Mouse (Mus musculus) heart, postnatal 0 days (tissue): ENCODE results near the gene Btnl10. TPM values are rescaled to one million over a fixed set of nuclear protein-coding genes. Genes with fewer than 3 reads are reported as not detected.

Experiments
- ATAC-seq: fragments of 200-750 bp; cut with Nextera tagmentation; 2 replicates; pipeline ENCODE4 v1.8.0; 2017; ENCODE audit warnings: low read depth, moderate number of reproducible peaks, moderate library complexity; ENCODE audit not compliant: insufficient read depth
- DNase-seq: peaks from one replicate; pipeline ENCODE4 v3.0.0-alpha.2; 2016; ENCODE audit warnings: low spot score
- H3K27ac ChIP-seq: fragments of 300-500 bp; sonication (generic); 2 replicates; pipeline ENCODE4 v1.5.1; 2014; ENCODE audit warnings: low read depth, mild to moderate bottlenecking
- H3K27me3 ChIP-seq: fragments of 300-500 bp; sonication (generic); 2 replicates; pipeline ENCODE4 v1.6.1; 2014; ENCODE audit warnings: low read length, mixed read lengths; ENCODE audit not compliant: control insufficient read depth, insufficient read depth
- H3K36me3 ChIP-seq: fragments of 300-500 bp; sonication (generic); replicated peaks from 2 replicates; pipeline ENCODE4 v1.6.1; 2014; ENCODE audit warnings: low read length, mixed read lengths; ENCODE audit not compliant: control insufficient read depth, insufficient read depth
- H3K4me1 ChIP-seq: fragments of 300-500 bp; sonication (generic); 2 replicates; pipeline ENCODE4 v1.6.1; 2014; ENCODE audit warnings: antibody characterized with exemption; ENCODE audit not compliant: control insufficient read depth, insufficient read depth
- H3K4me2 ChIP-seq: fragments of 300-500 bp; sonication (generic); 2 replicates; pipeline ENCODE4 v1.6.1; 2014; ENCODE audit warnings: low read depth, mild to moderate bottlenecking, low read length, moderate library complexity
- H3K4me3 ChIP-seq: fragments of 300-500 bp; sonication (generic); 2 replicates; pipeline ENCODE4 v1.5.1; 2014; ENCODE audit warnings: low read depth, low read length
- H3K9ac ChIP-seq: fragments of 300-500 bp; sonication (generic); replicated peaks from 2 replicates; pipeline ENCODE4 v1.6.1; 2014; ENCODE audit warnings: low read depth, low read length, mixed read lengths
- H3K9me3 ChIP-seq: fragments of 300-500 bp; sonication (generic); replicated peaks from 2 replicates; pipeline ENCODE4 v1.6.1; 2016; ENCODE audit warnings: low read length; ENCODE audit not compliant: control insufficient read depth
- CTCF ChIP-seq: IDR thresholded peaks from 2 replicates; pipeline ENCODE4 v1.5.1; 2016; ENCODE audit warnings: antibody characterized with exemption, control low read depth, low read depth
- EP300 ChIP-seq: IDR thresholded peaks from 2 replicates; pipeline ENCODE4 v1.6.1; 2016; ENCODE audit warnings: antibody characterized with exemption, low read depth
- WGBS: fragments of 180-500 bp; shearing (Covaris S2); extraction: QIAGEN DNeasy Blood & Tissue Kit; methylation state at CpG from one replicate; pipeline ENCODE4 v1.1.7; 2014; 5-methylcytosine and 5-hydroxymethylcytosine counted together
- microRNA-seq: library from miRNA; unstranded; fragments of <30 nt; microRNA quantifications from one replicate; pipeline ENCODE4, GENCODE M21; 2016
- polyA plus RNA-seq: library from polyadenylated mRNA; unstranded; fragments of >200 nt; fragmentation: Nextera tagmentation; extraction: Ambion mirVana; gene quantifications from 2 replicates; pipeline ENCODE4 v1.2.1, GENCODE M21; 2015
- total RNA-seq: library from RNA; depleted of rRNA; stranded (reverse); fragments of >200 nt; gene quantifications from 2 replicates; pipeline ENCODE4 v1.2.3, GENCODE M21; 2014; ENCODE audit warnings: low replicate concordance; rRNA removed

The Btnl10 gene
- total and polyA plus RNA-seq, 2 experiments from 2014 or later, result 0.07 TPM; not detected in 1

DNA sequence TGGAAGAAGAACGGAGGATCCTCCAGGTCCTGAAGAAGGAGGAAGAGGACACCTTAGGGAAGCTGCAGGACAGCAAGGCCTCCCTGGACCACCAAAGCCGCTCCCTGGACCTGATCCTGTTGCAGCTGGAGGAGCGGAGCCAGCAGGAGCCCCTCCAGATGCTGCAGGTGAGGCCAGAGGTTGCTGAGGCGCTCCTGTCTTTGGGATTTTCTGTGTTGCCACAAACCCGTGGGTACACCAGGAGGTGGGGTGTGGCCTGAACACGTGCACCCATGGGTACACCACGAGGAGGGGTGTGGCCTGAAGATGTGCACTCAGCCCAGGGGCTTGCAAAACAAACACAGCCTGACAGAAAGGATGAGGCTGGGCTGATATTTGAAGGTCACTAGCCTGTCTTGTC lies 50.8 kb downstream of the Btnl10 start:
- TF ChIP-seq CTCF (no peak), EP300 (no peak)
- Histone ChIP-seq H3K36me3 (no peaks in the 10 kb centered on the region), H3K27me3 (no peaks in the 10 kb centered on the region), H3K27ac (no peak overlapping the region), H3K4me1 (no peaks in the 10 kb centered on the region), H3K9ac (no peak overlapping the region), H3K4me2 (no peak overlapping the region), H3K9me3 (no peaks in the 10 kb centered on the region), H3K4me3 (no peak overlapping the region)
- DNase-seq (no peak), ATAC-seq (no peak)
- WGBS, result 81% methylated on average over 7 of the region's 7 CpGs

DNA sequence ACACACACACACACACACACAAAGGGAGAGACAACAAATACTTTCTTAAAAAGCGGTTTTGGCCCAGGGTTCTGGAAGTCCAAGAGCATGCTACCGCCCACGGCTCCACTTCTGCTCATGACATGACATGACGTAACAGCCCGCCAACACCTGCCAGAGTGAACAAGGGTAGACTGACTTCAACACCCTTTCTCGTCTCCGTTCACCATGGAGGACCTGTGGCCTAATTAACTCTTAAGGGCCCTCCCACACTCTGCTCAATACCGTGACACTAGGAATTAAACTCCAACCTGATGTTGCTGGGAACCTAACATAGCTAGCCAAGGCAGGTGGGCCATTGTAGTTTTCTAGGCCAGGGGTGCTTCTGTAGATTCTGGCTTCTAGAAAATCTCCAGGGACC lies 51.3 kb downstream of the Btnl10 start:
- no peak overlapping the region for H3K27ac ChIP-seq
- no peaks in the 10 kb centered on the region for H3K27me3 ChIP-seq
- ATAC-seq (no peak), DNase-seq (no peak)
- no peak overlapping the region for H3K4me2 ChIP-seq
- TF ChIP-seq EP300, result no peak
- TF ChIP-seq CTCF, result no peak
- H3K4me3 ChIP-seq, result no peak overlapping the region
- WGBS, result 61% methylated on average over 8 of the region's 8 CpGs
- H3K4me1 ChIP-seq, result no peaks in the 10 kb centered on the region
- H3K9ac ChIP-seq, result no peak overlapping the region
- no peaks in the 10 kb centered on the region for H3K9me3 ChIP-seq
- H3K36me3 ChIP-seq, result no peaks in the 10 kb centered on the region

DNA sequence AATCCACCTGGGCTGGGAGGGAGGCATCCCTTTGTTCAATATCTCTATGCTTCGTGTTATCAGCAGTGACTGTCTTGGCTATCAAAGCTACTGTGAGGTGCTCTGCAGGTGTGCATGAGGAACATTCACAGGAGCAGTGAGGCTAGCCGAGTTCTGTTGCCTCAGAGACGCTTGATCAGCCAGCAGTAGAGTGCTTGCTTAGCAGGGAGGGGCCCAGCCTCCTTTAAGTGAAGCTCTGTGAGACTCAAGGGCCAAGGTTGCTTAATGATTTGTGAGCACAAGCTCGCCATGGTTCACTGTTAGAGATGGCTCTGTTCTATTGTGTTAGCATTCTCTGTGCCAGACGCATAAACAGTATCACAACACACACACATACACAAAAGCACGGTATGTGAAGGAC lies 52.0 kb downstream of the Btnl10 start:
- WGBS, result 64% methylated on average over 6 of the region's 6 CpGs
- H3K9me3 ChIP-seq, result no peaks in the 10 kb centered on the region
- TF ChIP-seq EP300, result no peak
- no peak for TF ChIP-seq CTCF
- ATAC-seq (no peak), DNase-seq (no peak)
- H3K4me1 ChIP-seq, result no peaks in the 10 kb centered on the region
- no peak overlapping the region for H3K4me3 ChIP-seq
- no peak overlapping the region for H3K27ac ChIP-seq
- no peaks in the 10 kb centered on the region for H3K36me3 ChIP-seq
- no peak overlapping the region for H3K4me2 ChIP-seq
- H3K9ac ChIP-seq, result no peak overlapping the region
- no peaks in the 10 kb centered on the region for H3K27me3 ChIP-seq

DNA sequence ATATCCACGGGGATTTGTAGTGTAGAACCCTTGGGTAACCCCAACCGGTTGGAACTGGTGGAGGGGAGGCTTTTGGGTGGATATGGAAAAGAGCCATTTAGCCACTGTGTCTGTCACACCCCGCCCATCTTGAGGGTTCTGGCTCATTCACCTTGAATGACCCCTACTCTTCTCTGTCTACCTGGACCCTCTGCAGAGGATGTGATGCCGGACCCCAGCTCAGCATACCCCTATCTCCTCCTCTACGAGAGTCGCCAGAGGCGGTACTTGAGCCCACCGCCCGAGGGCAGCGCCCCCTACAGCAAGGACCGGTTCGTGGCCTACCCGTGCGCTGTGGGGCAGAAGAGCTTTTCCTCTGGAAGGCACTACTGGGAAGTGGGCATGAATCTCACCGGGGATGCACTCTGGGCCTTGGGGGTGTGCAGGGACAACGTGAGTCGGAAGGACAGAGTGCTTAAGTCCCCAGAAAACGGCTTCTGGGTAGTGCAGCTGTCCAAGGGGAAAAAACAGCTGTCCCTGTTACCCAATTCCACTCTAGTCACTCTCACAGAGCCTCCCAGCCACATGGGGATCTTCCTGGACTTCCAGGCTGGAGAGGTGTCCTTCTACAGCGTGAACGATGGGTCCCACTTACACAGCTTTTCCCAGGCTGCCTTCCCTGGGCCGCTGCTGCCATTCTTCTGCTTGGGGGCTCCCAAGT lies 53.3 kb downstream of the Btnl10 start:
- ATAC-seq (0 out of 2 replicates have a peak, but pooled peaks have one; percentile 9), DNase-seq (no peak)
- 81% methylated on average over 21 of the region's 21 CpGs for WGBS
- Histone ChIP-seq H3K36me3 (no peaks in the 10 kb centered on the region), H3K27me3 (no peaks in the 10 kb centered on the region), H3K9ac (no peak overlapping the region), H3K4me3 (no peak overlapping the region), H3K4me1 (no peaks in the 10 kb centered on the region), H3K9me3 (no peaks in the 10 kb centered on the region), H3K27ac (no peak overlapping the region), H3K4me2 (no peak overlapping the region)
- no peak for TF ChIP-seq EP300
- TF ChIP-seq CTCF, result no peak

DNA sequence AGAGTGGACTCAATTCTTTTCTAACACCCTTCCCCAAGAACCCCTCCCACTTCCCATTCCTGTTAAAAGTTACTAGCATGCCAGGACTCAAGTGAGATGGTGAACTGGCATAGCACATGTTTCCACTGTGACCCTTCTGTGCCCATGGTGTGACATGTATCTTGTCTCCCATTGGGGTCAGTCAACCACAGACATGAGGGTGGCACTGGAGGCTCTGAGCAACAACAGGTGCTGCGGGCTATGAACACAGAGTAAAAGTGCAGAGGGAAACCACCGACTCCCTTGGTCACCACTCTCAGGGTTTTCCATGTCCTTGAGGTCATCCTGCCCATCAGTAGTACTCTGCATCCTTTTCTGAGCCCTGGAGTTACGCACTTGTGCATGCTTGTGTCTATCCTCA lies 54.1 kb downstream of the Btnl10 start:
- ATAC-seq (no peak), DNase-seq (no peak)
- H3K4me2 ChIP-seq, result no peak overlapping the region
- 75% methylated on average over 3 of the region's 3 CpGs for WGBS
- TF ChIP-seq CTCF (no peak), EP300 (no peak)
- H3K9me3 ChIP-seq, result no peaks in the 10 kb centered on the region
- no peak overlapping the region for H3K27ac ChIP-seq
- no peak overlapping the region for H3K9ac ChIP-seq
- no peak overlapping the region for H3K4me3 ChIP-seq
- no peaks in the 10 kb centered on the region for H3K4me1 ChIP-seq
- H3K27me3 ChIP-seq, result no peaks in the 10 kb centered on the region
- H3K36me3 ChIP-seq, result no peaks in the 10 kb centered on the region

DNA sequence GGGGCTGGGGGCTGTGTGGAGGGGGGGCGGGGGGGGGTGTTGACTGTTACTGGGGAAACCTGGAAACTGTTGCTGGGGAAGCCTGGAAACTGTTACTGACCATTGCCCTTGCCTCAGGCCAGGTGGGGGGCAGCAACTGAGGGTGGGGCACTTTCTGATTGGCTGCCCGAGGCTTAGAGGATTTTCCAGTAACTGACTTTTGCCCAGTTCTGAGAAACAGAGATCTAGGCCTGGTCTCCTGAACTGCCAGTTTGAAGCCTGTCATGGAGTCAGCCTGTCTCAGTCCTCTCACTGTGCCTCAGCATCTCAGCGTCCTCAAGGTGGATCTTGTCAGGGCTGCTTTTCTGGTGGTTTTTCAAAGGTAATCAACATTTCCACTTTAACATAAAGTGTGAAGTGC lies 56.7 kb downstream of the Btnl10 start:
- no peaks in the 10 kb centered on the region for H3K9me3 ChIP-seq
- no peaks in the 10 kb centered on the region for H3K27me3 ChIP-seq
- TF ChIP-seq EP300, result no peak
- no peak for TF ChIP-seq CTCF
- 77% methylated on average over 3 of the region's 3 CpGs for WGBS
- H3K27ac ChIP-seq, result no peak overlapping the region
- ATAC-seq (no peak), DNase-seq (no peak)
- peaks cover 4% of the 10 kb centered on the region for H3K4me1 ChIP-seq
- H3K36me3 ChIP-seq, result no peaks in the 10 kb centered on the region
- H3K4me2 ChIP-seq, result no peak overlapping the region
- no peak overlapping the region for H3K4me3 ChIP-seq
- H3K9ac ChIP-seq, result no peak overlapping the region

Small RNA genes lying within 50 kb of the gene (microRNA-seq; reads per million reads assigned to microRNA genes)
- not detected for gene Gm44313

Other genes starting within 250 kb of the Btnl10 start
- not detected in 2 replicates for gene Olfr320, start 236.8 kb upstream of the Btnl10 start, total RNA-seq
- not detected in 2 replicates for gene Olfr320, start 236.8 kb upstream of the Btnl10 start, polyA plus RNA-seq
- not detected in 2 replicates for gene Olfr319, start 218.7 kb upstream of the Btnl10 start, total RNA-seq
- gene Olfr319, start 218.7 kb upstream of the Btnl10 start, polyA plus RNA-seq, result not detected in 2 replicates
- not detected in 2 replicates for gene Olfr318, start 193.9 kb upstream of the Btnl10 start, total RNA-seq
- not detected in 2 replicates for gene Olfr318, start 193.9 kb upstream of the Btnl10 start, polyA plus RNA-seq
- not detected in 2 replicates for gene Olfr317, start 178.7 kb upstream of the Btnl10 start, total RNA-seq
- not detected in 2 replicates for gene Olfr317, start 178.7 kb upstream of the Btnl10 start, polyA plus RNA-seq
- gene Olfr316, start 165.2 kb upstream of the Btnl10 start, total RNA-seq, result not detected in 2 replicates
- not detected in 2 replicates for gene Olfr316, start 165.2 kb upstream of the Btnl10 start, polyA plus RNA-seq
- not detected in 2 replicates for gene Olfr315, start 144.7 kb upstream of the Btnl10 start, total RNA-seq
- not detected in 2 replicates for gene Olfr315, start 144.7 kb upstream of the Btnl10 start, polyA plus RNA-seq
- gene Olfr314, start 135.0 kb upstream of the Btnl10 start, total RNA-seq, result not detected in 2 replicates
- not detected in 2 replicates for gene Olfr314, start 135.0 kb upstream of the Btnl10 start, polyA plus RNA-seq
- not detected in 2 replicates for gene Fam183b, start 115.9 kb upstream of the Btnl10 start, total RNA-seq
- gene Fam183b, start 115.9 kb upstream of the Btnl10 start, polyA plus RNA-seq, result 0.87 and 1.9 TPM in 2 replicates
- gene Olfr313, start 102.9 kb upstream of the Btnl10 start, total RNA-seq, result 0.12 TPM in 1 of 2 replicates, not detected in the other
- 0.04 TPM in 1 of 2 replicates, not detected in the other for gene Olfr313, start 102.9 kb upstream of the Btnl10 start, polyA plus RNA-seq
- 0.35 TPM in 1 of 2 replicates, not detected in the other for gene Olfr312, start 88.7 kb upstream of the Btnl10 start, total RNA-seq
- gene Olfr312, start 88.7 kb upstream of the Btnl10 start, polyA plus RNA-seq, result 0.05 TPM in 1 of 2 replicates, not detected in the other
- gene Olfr311, start 78.7 kb upstream of the Btnl10 start, total RNA-seq, result not detected in 2 replicates
- 0.07 TPM in 1 of 2 replicates, not detected in the other for gene Olfr311, start 78.7 kb upstream of the Btnl10 start, polyA plus RNA-seq
- gene Gm12258, start 70.8 kb upstream of the Btnl10 start, total RNA-seq, result 2.5 and 2.7 TPM in 2 replicates
- 2.1 and 2.7 TPM in 2 replicates for gene Gm12258, start 70.8 kb upstream of the Btnl10 start, polyA plus RNA-seq
- gene 2810021J22Rik, start 50.7 kb upstream of the Btnl10 start, total RNA-seq, result 1.4 and 1.5 TPM in 2 replicates
- 2.2 and 3.4 TPM in 2 replicates for gene 2810021J22Rik, start 50.7 kb upstream of the Btnl10 start, polyA plus RNA-seq
- 4.1 and 6.6 TPM in 2 replicates for gene Zfp39, start 13.7 kb upstream of the Btnl10 start, total RNA-seq
- 2.2 TPM in 2 replicates for gene Zfp39, start 13.7 kb upstream of the Btnl10 start, polyA plus RNA-seq
- 301 and 362 TPM in 2 replicates for gene Rnf187, start 21.0 kb downstream of the Btnl10 start, total RNA-seq
- gene Rnf187, start 21.0 kb downstream of the Btnl10 start, polyA plus RNA-seq, result 145 and 147 TPM in 2 replicates
- 26.3 and 44.3 TPM in 2 replicates for gene Hist3h2ba, start 31.0 kb downstream of the Btnl10 start, total RNA-seq
- 7.0 and 8.2 TPM in 2 replicates for gene Hist3h2ba, start 31.0 kb downstream of the Btnl10 start, polyA plus RNA-seq
- 90.4 and 94.8 TPM in 2 replicates for gene Hist3h2a, start 36.8 kb downstream of the Btnl10 start, total RNA-seq
- gene Hist3h2a, start 36.8 kb downstream of the Btnl10 start, polyA plus RNA-seq, result 43.1 and 63.4 TPM in 2 replicates
- gene Trim17, start 36.8 kb downstream of the Btnl10 start, total RNA-seq, result 0.62 TPM in 1 of 2 replicates, not detected in the other
- 0.26 and 0.33 TPM in 2 replicates for gene Trim17, start 36.8 kb downstream of the Btnl10 start, polyA plus RNA-seq
- 36.8 and 37.4 TPM in 2 replicates for gene Trim11, start 60.2 kb downstream of the Btnl10 start, total RNA-seq
- 26.0 and 26.5 TPM in 2 replicates for gene Trim11, start 60.2 kb downstream of the Btnl10 start, polyA plus RNA-seq
- 225 and 245 TPM in 2 replicates for gene Obscn, start 218.5 kb downstream of the Btnl10 start, total RNA-seq
- 106 and 107 TPM in 2 replicates for gene Obscn, start 218.5 kb downstream of the Btnl10 start, polyA plus RNA-seq
- gene Iba57, start 245.8 kb downstream of the Btnl10 start, total RNA-seq, result 10.2 and 12.4 TPM in 2 replicates
- 10.7 and 11.0 TPM in 2 replicates for gene Iba57, start 245.8 kb downstream of the Btnl10 start, polyA plus RNA-seq